22 mouse cellular contexts compared by ENCODE assay signal in the genomic region with DNA sequence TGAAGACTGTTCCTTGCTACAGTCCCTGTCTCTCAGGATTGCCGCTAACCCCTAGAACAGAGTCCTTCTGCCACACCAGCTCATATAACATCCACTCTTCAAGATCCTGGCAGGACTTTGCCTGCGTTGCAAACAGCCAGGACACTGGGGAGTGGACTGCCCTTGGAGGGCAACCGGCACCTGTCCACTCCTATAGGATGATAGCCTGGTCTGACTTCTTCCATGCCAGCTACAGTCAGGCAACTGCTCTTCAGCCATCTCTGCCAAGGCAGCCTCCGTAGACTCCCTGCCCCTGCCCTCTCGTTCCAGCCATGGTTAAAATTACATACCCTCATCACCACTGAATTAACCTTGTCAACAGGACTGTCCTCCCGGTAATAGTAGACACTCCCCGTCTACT. TPM values are rescaled to one million over a fixed set of nuclear protein-coding genes. Genes with fewer than 3 reads are reported as not detected.
"Had no signal": no experiment of that assay in that cellular context is flagged by ENCODE, and none has a peak within 500 bp of the region (broad histone marks: within the 10 kb centered on the region; RNA-seq: fewer than 3 reads in every experiment).

No protein-coding gene starts in this region.

- DNase-seq: kidney, adult 18-20 months; kidney, postnatal 4 days; lung, embryonic 14.5 days; lung, postnatal 10 days; lung, postnatal 4 days; midbrain, embryonic 14.5 days; right cerebral cortex, adult 18-20 months; right cerebral cortex, postnatal 25 days; thymus, postnatal 4 days had no signal

- H3K9me3 ChIP-seq: limb, embryonic 10.5 days; liver, embryonic 12.5 days; midbrain, embryonic 10.5 days; neural tube, embryonic 15.5 days had no signal

- H3K4me3 ChIP-seq: layer of hippocampus, adult 2 months; limb, embryonic 10.5 days; liver, embryonic 12.5 days; midbrain, embryonic 10.5 days; myocyte; neural tube, embryonic 15.5 days had no signal

- ATAC-seq: liver, embryonic 12.5 days had no signal

- H3K27ac ChIP-seq: layer of hippocampus, adult 2 months; limb, embryonic 10.5 days; liver, embryonic 12.5 days; midbrain, embryonic 10.5 days; neural tube, embryonic 15.5 days; stomach, postnatal 0 days had no signal

- H3K4me2 ChIP-seq: liver, embryonic 12.5 days; lung, embryonic 14.5 days; neural tube, embryonic 15.5 days had no signal

- H3K36me3 ChIP-seq: midbrain, embryonic 10.5 days; neural tube, embryonic 15.5 days had no signal

- H3K27me3 ChIP-seq: liver, embryonic 12.5 days; neural tube, embryonic 15.5 days had no signal

- H3K9ac ChIP-seq: liver, embryonic 12.5 days; lung, embryonic 14.5 days; neural tube, embryonic 15.5 days had no signal

RNA-seq across cellular contexts. Expression of a gene that starts 3.9 kb away (rescaled TPM):
- total RNA-seq: layer of hippocampus, adult 2 months; layer of hippocampus, postnatal 14 days; left cerebral cortex, adult 18-20 months; left cerebral cortex, postnatal 14 days; megakaryocyte, adult 5-6 weeks had no signal
- polyA plus RNA-seq: limb, embryonic 10.5 days; liver, embryonic 12.5 days; liver, embryonic 16.5 days; lung, embryonic 14.5 days; midbrain, embryonic 10.5 days; midbrain, embryonic 14.5 days; neural tube, embryonic 11.5 days; neural tube, embryonic 15.5 days; stomach, postnatal 0 days had no signal

RNA-seq across cellular contexts. Expression of a gene that starts 46.0 kb away (rescaled TPM):
- total RNA-seq: layer of hippocampus, adult 2 months; left cerebral cortex, postnatal 14 days; megakaryocyte, adult 5-6 weeks had no signal
- polyA plus RNA-seq: limb, embryonic 10.5 days; liver, embryonic 12.5 days; liver, embryonic 16.5 days; lung, embryonic 14.5 days; midbrain, embryonic 10.5 days; neural tube, embryonic 11.5 days; neural tube, embryonic 15.5 days; stomach, postnatal 0 days had no signal
